Mouse (Mus musculus) midbrain, embryonic 10.5 days (tissue): Measurements from ENCODE around the gene Uap1l1. TPM values are rescaled to one million over a fixed set of nuclear protein-coding genes. Genes with fewer than 3 reads are reported as not detected.

ENCODE experiments used
- DNase-seq: peaks from one replicate; pipeline ENCODE4 v3.0.0-alpha.2; 2017; ENCODE audit warnings: low spot score
- H3K27ac ChIP-seq: fragments of 300-500 bp; sonication (generic); replicated peaks from 2 replicates; pipeline ENCODE4 v1.5.1; 2016; ENCODE audit warnings: mild to moderate bottlenecking
- H3K27me3 ChIP-seq: fragments of 300-500 bp; sonication (generic); 2 replicates; pipeline ENCODE4 v1.6.1; 2016; ENCODE audit warnings: low read depth, mild to moderate bottlenecking; ENCODE audit not compliant: poor library complexity, severe bottlenecking
- H3K36me3 ChIP-seq: fragments of 300-500 bp; sonication (generic); 2 replicates; pipeline ENCODE4 v1.6.1; 2016; ENCODE audit warnings: mild to moderate bottlenecking, moderate library complexity
- H3K4me1 ChIP-seq: fragments of 300-500 bp; sonication (generic); 2 replicates; pipeline ENCODE4 v1.6.1; 2016
- H3K4me3 ChIP-seq: fragments of 300-500 bp; sonication (generic); 2 replicates; pipeline ENCODE4 v1.5.1; 2016; ENCODE audit warnings: mild to moderate bottlenecking, moderate library complexity
- H3K9me3 ChIP-seq: fragments of 300-500 bp; sonication (generic); replicated peaks from 2 replicates; pipeline ENCODE4 v1.6.1; 2016; ENCODE audit warnings: mild to moderate bottlenecking
- WGBS: fragments of 180-500 bp; shearing (Covaris S2); methylation state at CpG from one replicate; pipeline ENCODE4 v1.1.7; 2016; 5-methylcytosine and 5-hydroxymethylcytosine counted together
- polyA plus RNA-seq: library from polyadenylated mRNA; unstranded; fragments of >200 nt; fragmentation: Nextera tagmentation; extraction: Ambion mirVana; gene quantifications from 2 replicates; pipeline ENCODE4 v1.2.1, GENCODE M21; 2016

The Uap1l1 gene
- polyA plus RNA-seq, 1 experiment from 2014 or later = 8.4 TPM

DNA sequence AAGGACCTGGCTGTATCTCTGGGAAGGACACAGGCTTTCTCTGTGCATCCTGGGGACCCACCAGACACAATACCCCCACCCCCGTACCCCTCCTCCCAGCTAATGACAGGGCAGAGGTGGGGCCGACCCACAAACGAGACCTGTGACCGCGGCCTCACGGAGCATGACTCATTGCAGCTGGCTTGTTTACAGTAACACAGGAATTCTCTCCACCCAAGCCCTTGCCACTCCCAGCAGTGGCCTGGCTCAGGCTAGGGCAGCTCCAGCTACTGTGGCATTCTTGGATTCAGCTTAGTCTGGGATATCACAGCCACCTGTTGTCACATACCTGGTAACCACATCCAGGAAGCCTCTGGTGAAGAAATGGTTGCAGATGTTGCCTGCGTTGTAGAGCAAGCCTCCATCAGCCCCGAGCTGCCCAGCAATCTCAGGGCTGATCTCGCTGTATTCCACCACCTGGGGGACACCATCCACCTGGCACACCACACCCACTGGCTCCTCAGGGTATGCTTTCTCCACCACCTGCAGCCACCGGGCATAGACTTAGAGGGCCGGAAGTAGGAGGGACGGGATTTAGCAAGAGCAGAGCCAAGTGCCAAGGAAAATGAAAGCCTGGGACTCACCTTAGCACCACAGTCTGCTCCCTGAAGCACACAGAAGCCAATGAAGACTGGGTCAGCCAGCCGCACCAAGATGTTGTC lies 1.9 kb downstream of the Uap1l1 start:
- H3K9me3 ChIP-seq = no peaks in the 10 kb centered on the region
- H3K27ac ChIP-seq = no peak overlapping the region
- WGBS = 67% methylated on average over 13 of the region's 13 CpGs
- no peak overlapping the region for H3K4me3 ChIP-seq
- no peaks in the 10 kb centered on the region for H3K36me3 ChIP-seq
- H3K4me1 ChIP-seq = peaks cover 14% of the 10 kb centered on the region
- no peak for DNase-seq
- peaks cover 50% of the 10 kb centered on the region for H3K27me3 ChIP-seq

DNA sequence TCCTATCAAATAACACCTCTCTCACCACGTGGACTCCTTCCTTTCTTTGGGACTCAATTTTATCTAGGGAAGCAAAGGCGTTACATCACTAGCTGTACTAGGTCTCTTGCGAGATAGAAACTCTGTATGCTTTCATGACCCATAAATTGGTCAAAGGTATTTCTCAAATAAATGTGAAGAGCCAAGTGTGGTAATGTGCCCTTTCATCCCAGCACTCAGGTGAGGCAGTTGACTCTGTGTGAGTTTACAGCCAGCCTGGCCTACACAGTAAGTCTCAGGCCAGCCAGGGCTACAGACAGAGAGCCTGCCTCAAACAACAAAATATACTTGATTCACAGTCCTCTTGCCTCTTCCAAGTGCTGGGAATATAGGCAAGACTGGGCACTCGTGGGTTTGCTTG lies 5.6 kb downstream of the Uap1l1 start:
- 84% methylated on average over 4 of the region's 4 CpGs for WGBS
- H3K4me1 ChIP-seq = peaks cover 27% of the 10 kb centered on the region
- H3K4me3 ChIP-seq = no peak overlapping the region
- no peaks in the 10 kb centered on the region for H3K9me3 ChIP-seq
- H3K36me3 ChIP-seq = no peaks in the 10 kb centered on the region
- peaks cover 28% of the 10 kb centered on the region for H3K27me3 ChIP-seq
- no peak overlapping the region for H3K27ac ChIP-seq
- DNase-seq = no peak

DNA sequence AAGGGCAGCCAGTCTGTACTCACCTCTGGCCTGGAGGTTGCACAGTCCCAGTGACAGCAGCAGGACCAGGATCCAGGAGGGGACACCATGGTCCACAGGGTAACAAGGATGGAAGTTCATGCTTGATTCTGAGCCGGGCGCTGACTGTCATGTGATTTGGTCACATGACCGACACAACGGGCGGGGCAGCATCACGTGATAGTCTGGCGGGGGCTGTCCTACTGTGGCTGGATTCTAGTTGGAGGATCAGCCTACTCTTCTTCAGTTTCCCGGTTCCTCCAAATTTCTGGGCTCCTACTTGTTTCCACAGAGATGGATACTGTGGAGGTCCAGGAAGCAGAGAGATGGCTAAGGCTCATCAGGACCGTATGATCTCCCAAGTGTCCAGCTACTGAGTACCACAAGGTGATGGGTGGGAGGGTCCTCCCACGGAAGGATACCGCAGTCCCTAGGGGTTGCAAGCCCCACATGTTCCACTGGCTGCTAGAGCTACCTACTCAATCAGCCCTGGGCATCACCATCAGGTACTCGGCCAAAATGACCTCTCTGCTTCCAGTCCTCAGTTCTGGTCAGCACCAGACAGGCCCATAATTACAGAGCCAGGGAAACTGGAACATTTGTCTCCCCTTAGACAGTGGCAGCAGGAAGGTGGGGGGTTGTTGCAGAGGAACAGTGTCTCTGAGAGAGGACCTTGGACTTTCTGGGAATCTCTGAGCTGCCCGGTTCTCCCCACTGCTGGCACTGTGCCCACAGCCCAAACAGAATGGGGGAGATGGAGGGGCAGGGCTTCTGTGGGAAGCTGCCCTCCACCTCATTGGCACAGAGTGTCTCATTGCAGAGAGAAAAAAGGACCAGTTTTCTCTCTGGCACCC lies 9.0 kb downstream of the Uap1l1 start, which contains the start of gene Dpp7:
Dpp7 (minus strand) TSS at position 152 of the 872 bp plus-strand sequence.
- peak; percentile 89 for DNase-seq
- Histone ChIP-seq H3K36me3 (peaks cover 28% of the 10 kb centered on the region), H3K4me3 (peak within 1 kb of the TSS; percentile 61), H3K9me3 (no peaks in the 10 kb centered on the region), H3K27ac (peak within 1 kb of the TSS; percentile 81), H3K27me3 (no peaks in the 10 kb centered on the region), H3K4me1 (peaks cover 28% of the 10 kb centered on the region)
- 5% methylated on average over 13 of the region's 13 CpGs for WGBS

DNA sequence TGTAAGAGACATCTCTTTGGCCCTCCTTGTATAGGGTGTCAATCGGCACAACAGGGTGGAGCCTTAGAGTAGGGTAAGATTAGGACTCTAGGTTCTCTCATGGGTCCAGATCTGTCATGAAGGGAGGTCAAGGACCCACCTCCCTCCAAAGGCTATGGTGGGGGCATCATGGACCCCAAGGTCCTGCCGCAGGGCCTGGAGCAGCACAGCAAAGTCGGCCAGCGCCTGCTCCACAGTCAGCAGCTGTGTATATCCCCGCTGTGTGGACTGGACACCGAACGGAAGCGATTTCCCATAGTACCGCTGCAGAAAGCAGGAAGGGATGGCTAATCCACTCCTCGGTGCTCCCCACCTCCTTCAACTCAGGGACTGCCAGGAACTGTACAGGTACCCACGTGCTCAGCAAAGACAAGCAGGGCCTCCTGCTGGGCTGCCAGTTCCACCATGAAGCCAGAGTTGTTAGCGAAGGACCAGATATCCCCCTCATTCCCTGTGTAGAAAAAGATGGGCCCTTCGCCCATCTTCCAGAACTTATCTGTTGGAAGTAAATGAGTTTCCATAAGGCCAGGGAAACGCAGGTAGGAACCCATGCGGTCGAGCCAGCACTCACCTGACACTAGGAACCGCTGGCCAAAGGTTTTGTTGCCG lies 9.9 kb downstream of the Uap1l1 start:
- Histone ChIP-seq H3K4me3 (peak overlapping the region; percentile 61), H3K36me3 (peaks cover 37% of the 10 kb centered on the region), H3K4me1 (peaks cover 28% of the 10 kb centered on the region), H3K9me3 (no peaks in the 10 kb centered on the region), H3K27ac (peak overlapping the region; percentile 81; the same call in 1 of the 2 replicates), H3K27me3 (no peaks in the 10 kb centered on the region)
- no peak for DNase-seq
- WGBS = 41% methylated on average over 18 of the region's 18 CpGs

DNA sequence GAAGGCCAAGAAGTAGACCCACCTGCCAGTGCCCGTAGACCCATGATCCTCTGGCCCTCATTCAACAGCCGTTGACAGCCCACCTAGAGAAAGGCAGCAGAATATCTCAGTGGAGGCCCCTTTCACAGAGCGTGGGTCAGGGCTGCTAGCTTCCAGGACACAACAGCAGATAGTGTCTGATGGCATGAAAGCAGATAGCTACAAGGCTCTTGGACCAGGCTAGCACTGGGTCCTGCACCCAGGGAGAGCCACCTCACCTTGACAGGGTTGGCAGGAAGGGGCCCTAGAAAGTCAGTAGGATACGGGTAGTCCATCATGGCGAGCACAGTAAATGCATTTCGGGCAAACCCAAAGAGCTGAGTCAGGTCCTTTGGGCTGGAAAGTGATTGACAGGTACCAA lies 11.3 kb downstream of the Uap1l1 start:
- H3K4me1 ChIP-seq = peaks cover 28% of the 10 kb centered on the region
- H3K4me3 ChIP-seq = peak overlapping the region; percentile 9; the same call in 1 of the 2 replicates
- H3K36me3 ChIP-seq = peaks cover 51% of the 10 kb centered on the region
- 89% methylated on average over 6 of the region's 6 CpGs for WGBS
- no peak for DNase-seq
- H3K27ac ChIP-seq = no peak overlapping the region
- H3K27me3 ChIP-seq = no peaks in the 10 kb centered on the region
- no peaks in the 10 kb centered on the region for H3K9me3 ChIP-seq

DNA sequence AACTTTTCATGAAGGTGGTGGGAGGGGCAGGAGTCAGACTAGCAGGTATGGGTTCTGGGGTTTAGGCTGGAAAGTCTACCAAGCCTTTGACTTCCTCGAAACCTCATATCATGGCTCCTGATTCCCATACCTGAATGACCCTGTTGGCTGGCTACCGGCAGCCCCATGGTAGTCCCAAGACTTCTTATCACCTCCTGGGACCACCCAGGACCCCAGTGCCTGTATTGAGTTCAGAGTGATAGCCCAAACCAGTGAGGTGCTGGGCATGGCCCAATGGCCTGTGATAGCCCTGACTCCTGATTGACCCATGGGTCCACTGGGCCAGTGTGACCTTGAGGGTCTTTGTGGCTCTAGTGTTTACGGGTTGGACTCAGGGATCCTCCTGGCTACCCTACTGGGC lies 14.8 kb downstream of the Uap1l1 start:
- H3K27me3 ChIP-seq = no peaks in the 10 kb centered on the region
- H3K36me3 ChIP-seq = peaks cover 86% of the 10 kb centered on the region
- no peak for DNase-seq
- H3K4me1 ChIP-seq = peaks cover 15% of the 10 kb centered on the region
- H3K4me3 ChIP-seq = no peak overlapping the region
- H3K27ac ChIP-seq = no peak overlapping the region
- WGBS = 96% methylated on average over 3 of the region's 3 CpGs
- no peaks in the 10 kb centered on the region for H3K9me3 ChIP-seq

DNA sequence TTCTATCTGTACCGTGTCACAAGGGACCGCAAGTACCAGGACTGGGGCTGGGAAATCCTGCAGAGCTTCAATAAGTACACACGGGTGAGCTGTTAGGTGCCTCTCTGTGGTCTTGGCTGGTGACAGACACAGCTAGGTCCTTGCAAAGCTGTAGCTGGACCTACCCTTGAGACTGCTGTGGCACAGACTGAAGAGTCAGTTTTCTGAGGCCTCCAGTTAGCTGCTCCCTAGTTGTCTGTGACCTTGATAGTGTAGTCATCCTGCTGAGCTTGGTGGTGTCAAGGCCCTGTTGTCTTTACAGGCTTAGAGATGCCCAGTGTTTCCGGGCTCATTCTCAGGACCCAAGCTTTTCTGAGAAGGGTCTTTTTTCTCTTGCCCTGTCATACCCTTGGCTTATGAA lies 16.0 kb downstream of the Uap1l1 start:
- DNase-seq = no peak
- H3K4me3 ChIP-seq = no peak overlapping the region
- H3K27me3 ChIP-seq = no peaks in the 10 kb centered on the region
- no peaks in the 10 kb centered on the region for H3K9me3 ChIP-seq
- WGBS = 92% methylated on average over 4 of the region's 4 CpGs
- no peak overlapping the region for H3K27ac ChIP-seq
- H3K36me3 ChIP-seq = peaks cover 98% of the 10 kb centered on the region
- H3K4me1 ChIP-seq = peaks cover 3% of the 10 kb centered on the region; the same call in 1 of the 2 replicates

DNA sequence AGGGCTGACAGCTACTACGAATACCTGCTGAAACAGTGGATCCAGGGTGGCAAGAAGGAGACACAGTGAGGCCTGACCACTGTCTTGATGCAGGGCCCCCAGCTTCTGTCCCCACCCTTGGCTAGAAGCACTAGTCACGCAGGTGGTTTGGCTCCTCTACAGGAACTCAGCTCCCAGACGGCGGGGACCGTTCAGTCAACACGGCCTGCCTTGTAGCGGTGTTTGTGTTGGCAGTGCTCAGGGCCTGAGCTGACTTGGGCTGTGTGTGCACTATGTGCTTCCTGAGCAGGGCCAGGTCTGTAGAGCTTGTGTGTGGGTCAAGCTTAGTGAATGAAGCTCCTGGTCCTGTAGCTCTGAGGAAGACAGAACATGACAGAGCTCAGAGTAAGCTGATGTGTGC lies 17.3 kb downstream of the Uap1l1 start:
- H3K4me3 ChIP-seq = no peak overlapping the region
- WGBS = 93% methylated on average over 7 of the region's 7 CpGs
- no peak overlapping the region for H3K27ac ChIP-seq
- no peaks in the 10 kb centered on the region for H3K9me3 ChIP-seq
- H3K27me3 ChIP-seq = no peaks in the 10 kb centered on the region
- DNase-seq = no peak
- no peaks in the 10 kb centered on the region for H3K4me1 ChIP-seq
- peaks cover 100% of the 10 kb centered on the region for H3K36me3 ChIP-seq

DNA sequence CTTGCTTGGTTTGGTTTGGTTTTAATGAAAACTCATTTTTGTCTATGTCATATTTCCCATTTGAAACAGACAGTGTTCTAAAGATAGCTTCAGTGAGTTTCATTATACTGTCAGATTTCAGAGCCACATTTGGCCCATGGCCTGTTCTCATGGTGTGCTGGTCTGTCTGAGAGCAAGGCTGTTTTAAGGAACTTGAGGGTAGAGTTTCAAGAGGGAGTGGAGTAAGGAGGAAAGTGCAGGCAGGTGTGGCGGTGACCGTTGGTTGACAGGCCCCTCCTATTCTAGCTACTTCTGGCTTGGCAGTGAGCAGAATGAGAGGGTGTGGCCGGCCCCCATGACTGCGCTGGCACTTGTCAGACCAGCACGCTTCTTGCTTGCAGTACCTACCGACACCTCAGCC lies 27.2 kb downstream of the Uap1l1 start:
- Histone ChIP-seq H3K27me3 (no peaks in the 10 kb centered on the region), H3K36me3 (peaks cover 94% of the 10 kb centered on the region), H3K4me1 (peaks cover 13% of the 10 kb centered on the region), H3K9me3 (no peaks in the 10 kb centered on the region), H3K4me3 (no peak overlapping the region), H3K27ac (no peak overlapping the region)
- no peak for DNase-seq
- WGBS = 94% methylated on average over 6 of the region's 6 CpGs

DNA sequence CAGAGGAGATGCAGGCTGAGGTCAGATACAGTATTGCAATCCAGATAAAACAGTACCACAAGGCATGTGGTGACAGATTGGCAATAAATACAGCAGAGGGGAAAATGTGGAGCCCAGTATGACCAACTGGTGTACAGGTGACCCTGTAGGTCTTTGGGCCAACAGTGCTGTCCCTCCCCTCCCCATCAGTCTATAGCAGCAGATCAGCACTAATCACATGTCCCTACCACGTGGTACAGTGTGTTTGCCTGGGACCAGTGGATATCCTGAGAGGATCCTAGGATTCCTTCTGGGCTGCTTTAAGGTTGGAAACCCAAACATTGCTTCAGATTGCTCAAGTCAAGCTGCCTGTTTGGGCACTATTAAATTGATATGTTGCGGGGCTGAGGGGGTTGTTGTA lies 31.9 kb downstream of the Uap1l1 start:
- H3K4me1 ChIP-seq = peaks cover 26% of the 10 kb centered on the region
- H3K4me3 ChIP-seq = peak overlapping the region; percentile 91
- H3K9me3 ChIP-seq = no peaks in the 10 kb centered on the region
- no peak for DNase-seq
- H3K36me3 ChIP-seq = peaks cover 52% of the 10 kb centered on the region
- H3K27me3 ChIP-seq = no peaks in the 10 kb centered on the region
- no peak overlapping the region; the same call in 1 of the 2 replicates for H3K27ac ChIP-seq
- WGBS = 93% methylated on average over 2 of the region's 2 CpGs

DNA sequence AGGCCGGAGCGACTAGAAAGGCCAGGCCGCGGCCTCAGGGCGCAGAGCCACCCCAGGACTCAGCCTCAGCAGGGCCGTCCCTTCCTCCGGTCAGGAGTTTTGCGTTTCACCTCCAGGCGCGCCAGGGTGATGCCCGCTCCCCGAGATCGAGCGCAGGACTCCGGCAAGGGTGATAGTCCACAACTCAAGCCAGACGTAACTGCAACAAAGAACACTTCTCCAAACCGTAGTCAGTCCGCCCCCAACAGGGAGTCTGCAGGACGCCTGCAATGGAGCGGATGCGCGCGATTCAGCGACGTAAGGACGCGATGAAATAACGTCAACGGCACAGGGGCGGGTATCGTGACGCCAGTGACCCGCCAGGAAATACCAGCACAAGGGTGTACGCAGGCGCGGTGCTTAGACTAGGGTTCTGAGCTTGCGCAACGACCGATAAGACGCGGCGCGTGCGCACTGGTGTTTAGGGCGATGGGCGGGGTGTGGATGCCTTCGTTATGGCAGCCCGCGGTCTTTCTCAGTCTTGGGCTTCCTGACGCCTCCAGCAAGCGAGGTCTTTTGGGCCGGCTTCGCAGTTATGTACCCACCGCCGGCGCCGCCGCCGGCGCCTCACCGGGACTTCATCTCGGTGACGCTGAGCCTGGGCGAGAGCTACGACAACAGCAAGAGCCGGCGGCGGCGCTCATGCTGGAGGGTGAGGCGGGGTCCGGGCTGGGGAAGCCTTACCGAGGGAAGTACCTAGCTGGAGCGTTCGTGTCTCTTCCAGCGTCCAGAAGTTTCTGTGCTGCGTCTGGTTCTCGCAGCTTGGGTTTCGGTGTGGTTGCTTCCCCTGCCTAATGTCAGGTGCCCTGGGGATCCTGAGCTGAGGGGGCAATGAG lies 33.0 kb downstream of the Uap1l1 start, which contains the start of gene Man1b1:
Man1b1 (plus strand) TSS at position 53 of the 875 bp plus-strand sequence.
- no peaks in the 10 kb centered on the region for H3K27me3 ChIP-seq

DNA sequence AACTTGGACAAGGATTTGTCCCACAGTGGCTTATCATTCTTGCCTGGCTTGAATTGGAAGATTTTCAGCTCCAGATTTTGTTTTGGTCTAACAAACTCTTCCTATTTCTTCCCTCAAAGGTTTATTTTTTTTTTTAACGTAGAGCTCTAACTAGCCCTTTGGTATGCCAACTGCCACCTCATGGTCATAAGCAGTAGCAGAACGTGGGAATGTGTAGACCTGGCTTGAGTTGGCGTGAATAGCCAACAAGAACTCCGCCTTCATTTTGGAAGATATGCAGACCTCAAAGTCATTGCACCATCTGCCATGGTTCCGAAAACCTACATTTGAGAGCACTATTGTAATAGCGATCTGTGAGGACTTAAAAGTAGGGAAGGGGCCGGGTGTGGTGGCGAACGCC lies 34.0 kb downstream of the Uap1l1 start:
- no peak for DNase-seq
- Histone ChIP-seq H3K9me3 (no peaks in the 10 kb centered on the region), H3K4me3 (peak overlapping the region; percentile 91), H3K27ac (peak overlapping the region; percentile 94; the same call in 1 of the 2 replicates), H3K36me3 (peaks cover 31% of the 10 kb centered on the region), H3K4me1 (peaks cover 26% of the 10 kb centered on the region), H3K27me3 (no peaks in the 10 kb centered on the region)
- 66% methylated on average over 9 of the region's 9 CpGs for WGBS

More for the DNA sequence above, 33.0 kb downstream of the Uap1l1 start, which contains the start of gene Man1b1:
- DNase-seq = peak; percentile 99
- Histone ChIP-seq H3K27ac (peak within 1 kb of the TSS; percentile 94), H3K4me1 (peaks cover 26% of the 10 kb centered on the region), H3K9me3 (no peaks in the 10 kb centered on the region), H3K4me3 (peak within 1 kb of the TSS; percentile 91), H3K36me3 (peaks cover 41% of the 10 kb centered on the region)
- WGBS = under 1% methylated on average over 78 of the region's 78 CpGs
